Mouse (Mus musculus): Measurements from ENCODE around the gene Ajm1.

- no peak for TF ChIP-seq CTCF (IDR thresholded peaks at IDR 0.05; ENCODE audit: low read depth, low read length)
- TF ChIP-seq POLR2A (IDR thresholded peaks at IDR 0.05; ENCODE audit: extremely low read depth, insufficient read depth, low read length), result no peak
Measured at GRCm38 (mm10) chr2:25540541-25540948, 41.0 kb downstream of the Ajm1 start.

All from liver, adult 2 months (tissue).